Mouse (Mus musculus) kidney, adult 2 months (tissue): ENCODE results near the gene Wbp1.

Experiments
- CTCF ChIP-seq: fragments of 200-500 bp; conservative IDR thresholded peaks from 2 replicates; pipeline ENCODE4 v1.5.1; 2011; ENCODE audit warnings: low read depth, mild to moderate bottlenecking, control low read depth, low read length, moderate library complexity, mixed read lengths; ENCODE audit not compliant: insufficient read depth, insufficient read length
- POLR2A ChIP-seq: fragments of 200-500 bp; IDR thresholded peaks from one replicate; pipeline ENCODE4 v1.6.1; 2011; ENCODE audit warnings: low read depth, low read length, control low read depth

DNA sequence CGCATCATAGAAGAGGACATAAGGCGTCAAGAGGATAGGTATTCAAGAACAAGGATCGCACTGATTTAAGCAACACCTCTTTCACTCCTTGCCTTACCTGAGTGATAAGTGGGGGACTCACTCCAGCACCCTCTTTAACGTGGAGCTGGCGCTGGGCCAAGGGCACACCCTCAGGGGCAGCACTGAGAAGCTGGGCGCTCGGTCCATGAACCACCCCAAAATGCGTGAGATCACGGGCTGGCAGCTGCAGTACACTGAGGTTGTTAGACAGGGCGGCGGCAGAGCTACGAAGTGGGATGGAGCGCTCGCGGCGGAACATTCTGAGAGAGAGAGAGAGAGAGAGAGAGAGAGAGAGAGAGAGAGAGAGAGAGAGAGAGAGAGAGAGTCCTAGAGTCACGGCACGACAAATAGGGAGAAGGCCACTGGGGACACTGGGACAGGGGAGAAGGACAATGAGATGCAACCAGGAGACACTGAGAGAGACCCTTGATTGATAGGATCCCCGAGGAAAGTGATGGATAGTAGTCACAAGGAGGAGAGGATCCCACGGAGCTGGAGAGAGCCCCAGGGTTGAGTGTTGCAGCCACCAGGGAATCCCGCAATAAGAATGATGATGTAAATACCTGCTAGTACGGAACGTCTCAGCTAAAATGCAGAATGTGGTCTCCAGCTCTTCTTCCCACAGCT, 34.3 kb upstream of the Wbp1 start:
- TF ChIP-seq CTCF (no peak), POLR2A (no peak)
